Mouse (Mus musculus): ENCODE data around the gene Gpr83. TPM values are rescaled to one million over a fixed set of nuclear protein-coding genes. Genes with fewer than 3 reads are reported as not detected.

The Gpr83 gene
- 3.7 TPM for total RNA-seq (2023)

DNA sequence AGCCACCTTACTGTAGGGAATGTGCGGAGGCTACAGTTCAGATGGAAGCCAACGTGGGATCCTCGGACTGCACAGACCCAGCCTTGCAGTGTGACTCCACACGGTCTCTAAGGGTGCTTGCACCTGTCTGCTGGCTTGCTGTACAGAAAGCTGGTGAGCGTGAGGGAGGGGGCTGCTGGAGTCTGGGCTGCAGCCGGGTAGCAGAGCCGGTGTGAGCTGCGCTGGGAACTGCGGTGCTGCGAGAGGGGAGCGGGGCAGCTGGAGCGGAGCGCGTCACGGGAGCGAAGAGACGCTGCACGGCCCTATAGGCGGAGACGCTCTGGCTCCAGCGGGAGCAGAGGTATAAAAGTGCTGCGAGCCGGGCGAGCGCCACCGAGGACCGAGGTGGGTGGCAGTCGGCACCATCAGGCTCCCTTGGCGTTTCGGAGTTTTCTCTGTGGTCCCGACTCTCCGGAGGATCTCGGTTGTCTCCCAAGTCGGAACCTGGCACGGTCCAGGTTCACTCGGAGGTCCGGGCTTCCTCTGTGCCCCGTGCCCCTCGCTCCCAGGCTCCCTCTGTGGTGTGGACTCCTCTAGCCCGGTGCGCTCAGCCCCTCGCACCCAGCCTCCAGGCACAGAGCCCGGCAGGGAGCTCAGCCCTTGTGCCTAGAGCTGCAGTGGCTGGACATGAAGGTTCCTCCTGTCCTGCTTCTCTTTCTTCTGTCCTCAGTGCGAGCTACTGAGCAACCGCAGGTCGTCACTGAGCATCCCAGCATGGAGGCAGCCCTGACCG is at the start of gene Gpr83:
TSS of gene Gpr83 (plus strand) at position 343 of the 772 bp plus-strand sequence.

DNA sequence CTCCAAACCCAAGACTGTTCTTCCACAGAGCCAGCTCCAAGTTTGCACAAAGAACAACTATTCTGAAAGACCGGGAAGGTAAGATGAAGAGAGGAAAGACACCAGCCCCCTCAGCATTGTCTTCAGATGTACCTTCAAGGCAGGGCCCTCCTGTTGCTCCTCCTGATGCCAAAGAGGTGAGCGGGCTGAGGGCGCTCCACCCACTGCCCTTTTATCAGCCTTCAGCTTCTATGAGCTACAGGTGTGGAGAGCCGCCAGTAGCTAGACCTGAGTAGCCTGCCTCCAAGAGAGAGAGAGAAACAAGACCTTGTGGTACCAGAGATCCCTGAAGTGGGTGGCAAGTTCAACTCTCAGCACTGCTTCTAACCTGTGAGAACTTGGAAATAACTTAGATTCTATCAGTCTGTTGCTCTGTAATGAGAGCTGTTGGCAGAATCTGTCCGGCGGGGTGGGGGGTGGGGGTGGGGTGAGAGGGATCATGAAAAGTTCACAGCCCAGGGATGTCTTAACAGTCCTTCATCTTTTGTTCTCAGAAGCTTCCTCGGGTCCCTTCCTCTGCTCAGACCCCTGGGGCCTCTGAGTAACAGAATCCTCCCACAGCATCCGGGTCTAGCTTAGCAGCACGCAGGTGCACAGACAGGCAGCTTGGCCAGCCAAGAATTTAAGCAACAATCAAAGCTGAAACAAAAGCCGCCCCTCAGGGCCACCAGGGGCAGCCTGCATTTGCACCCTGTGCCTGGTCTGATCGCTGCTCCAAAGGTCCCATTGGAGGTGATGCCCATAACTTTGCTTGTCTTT is 43.8 kb downstream of the Gpr83 start, which contains the start of gene Izumo1r:
TSS of gene Izumo1r (minus strand) at position 369 of the 798 bp plus-strand sequence.

Other genes with a start within 250 kb of the Gpr83 start
- 0.44 TPM for gene Amotl1, start 215.2 kb upstream of the Gpr83 start, total RNA-seq (2023)
- gene Piwil4, start 119.5 kb upstream of the Gpr83 start, total RNA-seq (2023) = not detected
- gene Fut4, start 107.8 kb upstream of the Gpr83 start, total RNA-seq (2023) = 0.18 TPM
- gene 1700012B09Rik, start 89.2 kb upstream of the Gpr83 start, total RNA-seq (2023) = not detected
- 41.5 TPM for gene Mre11a, start 75.6 kb upstream of the Gpr83 start, total RNA-seq (2023)
- 24.3 TPM for gene Ankrd49, start 75.4 kb upstream of the Gpr83 start, total RNA-seq (2023)
- 33.7 TPM for gene Izumo1r, start 43.7 kb downstream of the Gpr83 start, total RNA-seq (2023)
- 64.3 TPM for gene Panx1, start 185.3 kb downstream of the Gpr83 start, total RNA-seq (2023)

Measured in CD4-positive naive resting alpha-beta T cell, adult 57 days (primary cell).